Comparison of ENCODE assay signal across 25 mouse cellular contexts in the genomic region with DNA sequence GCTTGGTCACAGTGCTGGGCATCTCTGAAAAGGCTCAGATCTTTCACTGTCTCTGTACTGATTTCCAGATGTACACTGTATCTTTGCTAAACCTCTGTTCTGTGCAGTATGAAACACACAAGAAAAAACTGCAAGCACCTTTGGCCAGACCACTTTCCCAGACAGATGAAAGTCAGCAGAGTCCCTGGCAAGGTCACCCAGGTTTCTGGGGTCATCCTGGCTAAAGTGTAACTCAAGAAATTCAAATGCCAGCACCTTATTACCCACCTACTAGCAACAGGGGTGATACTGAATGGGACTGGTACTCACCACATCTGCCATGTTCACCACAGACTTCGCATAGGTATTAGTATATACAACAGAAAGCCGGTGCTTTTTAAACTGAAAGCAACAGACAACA.
A peak's percentile ranks its signal among the peaks of the same experiment; 100 is the strongest.
DNase-seq lines count a peak whose midpoint lies in the region; ATAC-seq and TF ChIP-seq lines count a peak whose summit lies in the region.
"Had no signal": no experiment of that assay in that cellular context is flagged by ENCODE, and none has a peak within 500 bp of the region (broad histone marks: within the 10 kb centered on the region; RNA-seq: fewer than 3 reads in every experiment).

No protein-coding gene starts in this region.

- 89% methylated on average over 2 of the region's 2 CpGs for WGBS in heart, embryonic 11.5 days (ENCODE audit: insufficient replicate concordance)
- WGBS in kidney, adult 2 months: 92% methylated on average over 2 of the region's 2 CpGs
- WGBS in kidney, embryonic 14.5 days: 96% methylated on average over 2 of the region's 2 CpGs
- WGBS in liver, adult 2 months: 93% methylated on average over 2 of the region's 2 CpGs

- no peak for ATAC-seq in heart, embryonic 11.5 days (replicated peaks; ENCODE audit: insufficient number of reproducible peaks, low FRiP score, low TSS enrichment)
- no peak for ATAC-seq in kidney, embryonic 14.5 days (ENCODE audit: low FRiP score, low TSS enrichment)
- ATAC-seq: hindbrain, embryonic 16.5 days; Patski had no signal

- H3K4me2 ChIP-seq in heart, embryonic 11.5 days: no peak overlapping the region
- H3K4me2 ChIP-seq in kidney, embryonic 14.5 days (replicated peaks; ENCODE audit: low read depth, low read length): no peak overlapping the region
- H3K4me2 ChIP-seq: heart, embryonic 12.5 days; heart, embryonic 15.5 days; hindbrain, embryonic 13.5 days had no signal

- no peak overlapping the region for H3K4me3 ChIP-seq in heart, embryonic 11.5 days (ENCODE audit: low read depth, low read length)
- no peak overlapping the region for H3K4me3 ChIP-seq in kidney, adult 2 months (ENCODE audit: insufficient read depth, low read depth, low read length)
- no peak overlapping the region for H3K4me3 ChIP-seq in kidney, embryonic 14.5 days (ENCODE audit: low read length)
- H3K4me3 ChIP-seq in liver, adult 2 months (ENCODE audit: insufficient read depth, low read depth, low read length): no peak overlapping the region
- H3K4me3 ChIP-seq: forebrain, embryonic 10.5 days; heart, embryonic 12.5 days; heart, embryonic 15.5 days; hindbrain, embryonic 10.5 days; hindbrain, embryonic 13.5 days had no signal

- H3K79me2 ChIP-seq in liver, adult 2 months (ENCODE audit: control insufficient read depth, insufficient read depth, low read length): no peaks in the 10 kb centered on the region

- peak; percentile 53 for DNase-seq in heart, adult 11 months
- peak; percentile 55 for DNase-seq in kidney, adult 2 months
- DNase-seq in liver, adult 2 months (ENCODE audit: extremely low read depth, low read depth, low spot score): peak; percentile 40
- DNase-seq in liver: no peak
- no peak for DNase-seq in urinary bladder, postnatal 14 days (ENCODE audit: low spot score)
- DNase-seq: adrenal gland, postnatal 10 days; adrenal gland, postnatal 36 days; B cell, adult 2 months; cerebellum, adult 18-20 months; cerebellum, adult 9-10 months; cerebellum, postnatal 14 days; gastrocnemius, postnatal 36 days; heart, postnatal 10 days; heart, postnatal 36 days had no signal

- no peak overlapping the region for H3K9ac ChIP-seq in heart, embryonic 11.5 days (ENCODE audit: low read depth, low read length)
- H3K9ac ChIP-seq in kidney, embryonic 14.5 days (ENCODE audit: low read depth, low read length): no peak overlapping the region
- no peak overlapping the region for H3K9ac ChIP-seq in liver, adult 2 months (ENCODE audit: low read depth, low read length)
- H3K9ac ChIP-seq: heart, embryonic 12.5 days; heart, embryonic 15.5 days; hindbrain, embryonic 13.5 days had no signal

- TF ChIP-seq CTCF in kidney, adult 2 months (conservative IDR thresholded peaks at IDR 0.05; ENCODE audit: insufficient read depth, insufficient read length, low read depth, low read length): no peak
- no peak for TF ChIP-seq CTCF in liver, adult 2 months (IDR thresholded peaks at IDR 0.05; ENCODE audit: low read depth, low read length)

- no peaks in the 10 kb centered on the region for H3K27me3 ChIP-seq in heart, embryonic 11.5 days (ENCODE audit: control insufficient read depth, insufficient read depth, low read length)
- H3K27me3 ChIP-seq in kidney, adult 2 months (replicated peaks; ENCODE audit: control insufficient read depth, insufficient read depth, low read length): no peaks in the 10 kb centered on the region
- H3K27me3 ChIP-seq in kidney, embryonic 14.5 days (ENCODE audit: control insufficient read depth, insufficient read depth, low read length): no peaks in the 10 kb centered on the region
- no peaks in the 10 kb centered on the region for H3K27me3 ChIP-seq in liver, adult 2 months (ENCODE audit: control insufficient read depth, insufficient read depth, low read length)
- H3K27me3 ChIP-seq: CH12.LX; heart, embryonic 12.5 days; heart, embryonic 15.5 days; hindbrain, embryonic 13.5 days; Patski had no signal

- H3K4me1 ChIP-seq in heart, embryonic 11.5 days (ENCODE audit: control insufficient read depth, insufficient read depth, low read length): no peaks in the 10 kb centered on the region
- no peaks in the 10 kb centered on the region for H3K4me1 ChIP-seq in kidney, adult 2 months (ENCODE audit: control insufficient read depth, insufficient read depth, low read length)
- H3K4me1 ChIP-seq in kidney, embryonic 14.5 days (ENCODE audit: control insufficient read depth, insufficient read depth, low read length): no peaks in the 10 kb centered on the region
- H3K4me1 ChIP-seq in liver, adult 2 months (ENCODE audit: control insufficient read depth, insufficient read depth, low read length): no peaks in the 10 kb centered on the region
- H3K4me1 ChIP-seq: heart, embryonic 12.5 days; hindbrain, embryonic 10.5 days had no signal

- no peaks in the 10 kb centered on the region for H3K9me3 ChIP-seq in heart, embryonic 11.5 days (replicated peaks; ENCODE audit: control insufficient read depth, low read length)
- H3K9me3 ChIP-seq in kidney, embryonic 14.5 days (ENCODE audit: control insufficient read depth, low read length): no peaks in the 10 kb centered on the region
- H3K9me3 ChIP-seq: forebrain, embryonic 10.5 days; G1E; heart, embryonic 12.5 days; heart, embryonic 15.5 days; hindbrain, embryonic 10.5 days; hindbrain, embryonic 13.5 days had no signal

- H3K36me3 ChIP-seq in heart, embryonic 11.5 days (ENCODE audit: control insufficient read depth, insufficient read depth, low read length): no peaks in the 10 kb centered on the region
- no peaks in the 10 kb centered on the region for H3K36me3 ChIP-seq in kidney, adult 2 months (ENCODE audit: control insufficient read depth, insufficient read depth, low read length)
- H3K36me3 ChIP-seq in kidney, embryonic 14.5 days (ENCODE audit: control insufficient read depth, insufficient read depth, low read length): no peaks in the 10 kb centered on the region
- H3K36me3 ChIP-seq in liver, adult 2 months (ENCODE audit: control insufficient read depth, insufficient read depth, low read length): no peaks in the 10 kb centered on the region
- H3K36me3 ChIP-seq: forebrain, embryonic 10.5 days; G1E; heart, embryonic 12.5 days; heart, embryonic 15.5 days; hindbrain, embryonic 10.5 days; hindbrain, embryonic 13.5 days had no signal

- TF ChIP-seq POLR2A in kidney, adult 2 months (IDR thresholded peaks at IDR 0.05; ENCODE audit: low read depth, low read length): no peak
- no peak for TF ChIP-seq POLR2A in liver, adult 2 months (IDR thresholded peaks at IDR 0.05; ENCODE audit: extremely low read depth, insufficient read depth, low read length)

- H3K27ac ChIP-seq in heart, embryonic 11.5 days (ENCODE audit: low read depth, low read length): no peak overlapping the region
- no peak overlapping the region for H3K27ac ChIP-seq in kidney, adult 2 months (ENCODE audit: insufficient read depth, low read depth, low read length)
- no peak overlapping the region for H3K27ac ChIP-seq in kidney, embryonic 14.5 days (ENCODE audit: low read depth, low read length)
- no peak overlapping the region for H3K27ac ChIP-seq in liver, adult 2 months (replicated peaks; ENCODE audit: insufficient read depth, low read depth, low read length)
- H3K27ac ChIP-seq: forebrain, embryonic 10.5 days; heart, embryonic 15.5 days; hindbrain, embryonic 10.5 days; hindbrain, embryonic 13.5 days had no signal

Comparison
In these comparisons a context has a peak if more than half of its experiments do, and no peak if none do; other contexts are left out.
1. DNase-seq: peak in heart, adult 11 months (single experiment), kidney, adult 2 months (single experiment) and liver, adult 2 months (single experiment); none in liver (single experiment) and urinary bladder, postnatal 14 days (single experiment).